Mouse (Mus musculus): ENCODE data around the gene Myo1b. TPM values are rescaled to one million over a fixed set of nuclear protein-coding genes. Genes with fewer than 3 reads are reported as not detected.

Gene Myo1b
- 72.4 and 77.0 TPM in 2 replicates for polyA plus RNA-seq (2015; fragmentation: Nextera tagmentation; extraction: Ambion mirVana)

DNA sequence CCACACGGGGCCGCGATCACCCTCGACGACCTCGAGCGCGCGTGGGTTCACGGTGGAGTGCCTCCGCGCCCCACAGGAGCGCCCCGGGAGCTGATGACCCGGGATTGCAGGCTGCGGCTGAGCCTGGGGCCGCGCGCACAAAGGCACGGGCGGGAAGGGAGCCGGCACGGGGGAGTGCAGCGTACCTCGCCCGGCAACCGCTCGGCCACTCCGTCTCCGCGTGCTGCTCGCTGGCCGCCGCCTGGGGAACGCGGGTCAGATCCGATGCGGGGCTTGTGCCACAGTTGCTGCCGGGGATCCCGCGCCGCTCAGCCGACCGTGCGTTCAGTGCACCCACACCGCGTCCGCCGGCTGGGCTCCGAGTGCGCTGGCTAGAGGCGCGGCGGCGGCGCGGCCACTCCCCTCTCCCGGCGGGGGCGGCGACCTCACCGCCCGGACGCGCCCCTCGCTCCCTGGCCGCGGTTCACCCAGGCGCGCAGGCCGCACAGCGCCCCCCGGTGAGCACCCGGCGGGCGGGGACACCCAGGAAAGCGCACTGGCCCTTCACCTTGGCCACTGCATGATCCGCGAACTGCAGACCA, at the start of gene Myo1b:
Gene Myo1b (minus strand): TSS at position 496 of the 581 bp plus-strand sequence.
- H3K27me3 ChIP-seq, result no peaks in the 10 kb centered on the region
- peak within 1 kb of the TSS; percentile 93 for H3K4me3 ChIP-seq (replicated peaks)
- H3K36me3 ChIP-seq, result 0 out of 2 replicates have a peak, but pooled peaks cover under 1% of the 10 kb centered on the region
- H3K27ac ChIP-seq, result peak within 1 kb of the TSS; percentile 96
- WGBS, result under 1% methylated on average over 61 of the region's 79 CpGs
- peak within 1 kb of the TSS; percentile 93 for H3K9ac ChIP-seq
- peaks cover 33% of the 10 kb centered on the region for H3K4me1 ChIP-seq
- no peaks in the 10 kb centered on the region for H3K9me3 ChIP-seq (replicated peaks)
- ATAC-seq (replicated peaks; ENCODE audit: low FRiP score), result peak; percentile 88
- H3K4me2 ChIP-seq, result peak within 1 kb of the TSS; percentile 75

- Histone ChIP-seq H3K4me2 (no peak overlapping the region), H3K4me1 (no peaks in the 10 kb centered on the region), H3K4me3 (replicated peaks) (no peak overlapping the region), H3K27me3 (no peaks in the 10 kb centered on the region), H3K9me3 (replicated peaks) (no peaks in the 10 kb centered on the region), H3K36me3 (no peaks in the 10 kb centered on the region), H3K9ac (no peak overlapping the region), H3K27ac (no peak overlapping the region)
- no peak for ATAC-seq (replicated peaks; ENCODE audit: low FRiP score)
- 90% methylated on average over 2 of the region's 2 CpGs for WGBS
These were observed 48.8 kb upstream of the Myo1b start for GRCm38 (mm10) chr1:51964647-51965046.

DNA sequence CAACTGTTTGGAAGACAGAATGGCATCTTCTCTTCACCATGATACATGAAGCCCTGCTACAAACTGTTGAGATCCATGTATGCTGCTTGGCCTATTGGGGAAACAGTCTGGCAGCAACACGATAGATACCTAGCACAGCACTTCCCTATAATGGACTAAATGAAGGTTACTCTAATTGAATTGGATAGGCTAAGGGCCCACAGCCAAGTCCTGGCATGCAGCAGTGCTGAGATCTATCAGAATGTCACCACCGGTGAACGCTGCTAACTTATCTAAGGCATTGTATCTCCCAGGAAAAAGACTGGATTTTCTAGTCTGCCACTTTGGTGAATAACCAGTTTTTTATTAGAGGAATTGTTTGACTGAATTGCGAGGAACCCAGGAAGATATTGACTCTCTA, 31.2 kb upstream of the Myo1b start:
- no peaks in the 10 kb centered on the region for H3K36me3 ChIP-seq
- no peak overlapping the region for H3K4me3 ChIP-seq (replicated peaks)
- no peaks in the 10 kb centered on the region for H3K27me3 ChIP-seq
- no peak overlapping the region for H3K4me2 ChIP-seq
- no peaks in the 10 kb centered on the region for H3K4me1 ChIP-seq
- no peaks in the 10 kb centered on the region for H3K9me3 ChIP-seq (replicated peaks)
- H3K9ac ChIP-seq, result no peak overlapping the region
- WGBS, result 83% methylated on average over 4 of the region's 4 CpGs
- ATAC-seq (replicated peaks; ENCODE audit: low FRiP score), result no peak
- no peak overlapping the region for H3K27ac ChIP-seq

GRCm38 (mm10) chr1:51944755-51945154, 28.9 kb upstream of the Myo1b start:
- Histone ChIP-seq H3K4me3 (replicated peaks) (no peak overlapping the region), H3K27me3 (no peaks in the 10 kb centered on the region), H3K4me1 (no peaks in the 10 kb centered on the region), H3K27ac (no peak overlapping the region), H3K9ac (no peak overlapping the region), H3K4me2 (no peak overlapping the region), H3K9me3 (replicated peaks) (no peaks in the 10 kb centered on the region), H3K36me3 (no peaks in the 10 kb centered on the region)
- ATAC-seq (replicated peaks; ENCODE audit: low FRiP score), result 0 out of 2 replicates have a peak, but pooled peaks have one; percentile 12
- WGBS, result 43% methylated on average over 5 of the region's 5 CpGs

DNA sequence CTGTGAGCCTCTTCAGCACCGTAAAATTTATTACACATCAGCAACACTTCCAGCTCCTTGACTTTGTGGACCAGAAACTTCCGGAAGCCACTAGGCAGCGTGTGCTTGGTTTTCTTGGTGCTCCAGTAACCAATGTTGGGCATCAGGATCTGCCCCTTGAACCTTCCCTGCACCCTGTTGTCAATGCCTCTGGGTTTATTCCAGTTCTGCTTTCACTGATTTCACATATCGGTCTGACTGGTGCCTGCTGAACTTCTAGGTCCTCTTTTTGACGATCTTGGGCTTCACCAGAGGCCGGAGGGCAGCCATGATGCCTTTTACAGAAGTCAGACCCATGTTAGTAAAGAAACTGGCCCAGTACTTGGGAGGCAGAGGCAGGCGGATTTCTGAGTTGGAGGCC, 22.5 kb upstream of the Myo1b start:
- no peak for ATAC-seq (replicated peaks; ENCODE audit: low FRiP score)
- Histone ChIP-seq H3K9me3 (replicated peaks) (no peaks in the 10 kb centered on the region), H3K4me3 (replicated peaks) (no peak overlapping the region), H3K4me2 (no peak overlapping the region), H3K9ac (no peak overlapping the region), H3K36me3 (no peaks in the 10 kb centered on the region), H3K4me1 (peaks cover 4% of the 10 kb centered on the region; the same call in 1 of the 2 replicates), H3K27me3 (no peaks in the 10 kb centered on the region), H3K27ac (no peak overlapping the region)
- WGBS, result 90% methylated on average over 7 of the region's 7 CpGs

- H3K4me1 ChIP-seq, result peaks cover 7% of the 10 kb centered on the region; the same call in 1 of the 2 replicates
- no peaks in the 10 kb centered on the region for H3K36me3 ChIP-seq
- H3K27me3 ChIP-seq, result no peaks in the 10 kb centered on the region
- H3K9ac ChIP-seq, result no peak overlapping the region
- WGBS, result 61% methylated on average over 2 of the region's 2 CpGs
- H3K4me3 ChIP-seq (replicated peaks), result no peak overlapping the region
- no peak overlapping the region for H3K27ac ChIP-seq
- no peak for ATAC-seq (replicated peaks; ENCODE audit: low FRiP score)
- no peaks in the 10 kb centered on the region for H3K9me3 ChIP-seq (replicated peaks)
- no peak overlapping the region for H3K4me2 ChIP-seq
These were observed 19.1 kb upstream of the Myo1b start for GRCm38 (mm10) chr1:51935006-51935405.

GRCm38 (mm10) chr1:51934176-51934924, 18.5 kb upstream of the Myo1b start:
- H3K4me1 ChIP-seq, result peaks cover 7% of the 10 kb centered on the region; the same call in 1 of the 2 replicates
- H3K9me3 ChIP-seq (replicated peaks), result no peaks in the 10 kb centered on the region
- no peak overlapping the region for H3K9ac ChIP-seq
- WGBS, result 80% methylated on average over 11 of the region's 11 CpGs
- H3K27ac ChIP-seq, result no peak overlapping the region
- no peaks in the 10 kb centered on the region for H3K36me3 ChIP-seq
- no peak for ATAC-seq (replicated peaks; ENCODE audit: low FRiP score)
- no peak overlapping the region for H3K4me2 ChIP-seq
- H3K4me3 ChIP-seq (replicated peaks), result no peak overlapping the region
- no peaks in the 10 kb centered on the region for H3K27me3 ChIP-seq

DNA sequence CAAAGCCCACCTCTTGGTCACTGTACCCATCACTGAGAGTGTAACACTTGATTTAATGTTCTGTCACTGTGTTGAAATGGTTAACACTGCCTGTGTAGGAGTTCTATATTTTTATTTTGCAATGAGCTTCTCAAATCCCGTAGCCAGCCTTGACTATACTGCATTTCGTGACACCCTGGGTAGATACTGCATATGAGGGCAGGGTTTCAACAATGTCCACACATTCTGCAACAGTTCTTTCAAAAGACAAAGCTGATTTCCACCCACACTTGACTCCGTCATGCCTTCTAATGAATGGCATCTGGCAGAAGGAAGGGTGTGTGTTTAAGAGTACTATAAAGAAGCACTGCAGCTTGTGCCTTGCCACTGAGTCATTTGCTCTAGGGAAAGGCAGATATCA, 17.0 kb upstream of the Myo1b start:
- WGBS, result 70% methylated on average over 3 of the region's 3 CpGs
- no peaks in the 10 kb centered on the region for H3K9me3 ChIP-seq (replicated peaks)
- no peaks in the 10 kb centered on the region for H3K36me3 ChIP-seq
- H3K27me3 ChIP-seq, result no peaks in the 10 kb centered on the region
- no peak overlapping the region for H3K27ac ChIP-seq
- peaks cover 7% of the 10 kb centered on the region; the same call in 1 of the 2 replicates for H3K4me1 ChIP-seq
- no peak overlapping the region for H3K4me3 ChIP-seq (replicated peaks)
- no peak for ATAC-seq (replicated peaks; ENCODE audit: low FRiP score)
- no peak overlapping the region for H3K9ac ChIP-seq
- no peak overlapping the region for H3K4me2 ChIP-seq

DNA sequence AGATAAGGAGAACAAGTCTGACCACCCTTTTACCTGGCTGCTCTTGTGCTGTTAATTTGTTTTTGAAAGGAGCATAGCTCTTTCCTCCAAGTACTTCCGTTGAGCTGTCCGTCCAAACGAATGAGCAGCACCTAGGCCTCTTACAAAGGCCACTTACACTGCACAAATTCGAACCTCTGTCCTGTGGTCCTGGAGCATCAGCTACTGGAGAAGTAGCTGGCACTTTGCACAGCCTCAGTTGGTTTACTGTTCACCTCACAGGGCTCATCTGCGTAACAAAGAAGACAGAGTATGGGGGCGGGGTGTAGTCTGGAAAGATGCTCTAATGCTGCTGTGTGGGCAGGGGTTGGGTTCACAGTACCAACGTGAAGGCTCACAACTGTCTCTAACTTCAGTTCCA, 15.7 kb upstream of the Myo1b start:
- Histone ChIP-seq H3K27ac (no peak overlapping the region), H3K9ac (no peak overlapping the region), H3K4me3 (replicated peaks) (no peak overlapping the region), H3K27me3 (no peaks in the 10 kb centered on the region), H3K36me3 (no peaks in the 10 kb centered on the region), H3K4me2 (no peak overlapping the region), H3K4me1 (peaks cover 7% of the 10 kb centered on the region; the same call in 1 of the 2 replicates), H3K9me3 (replicated peaks) (no peaks in the 10 kb centered on the region)
- ATAC-seq (replicated peaks; ENCODE audit: low FRiP score), result no peak
- WGBS, result 63% methylated on average over 7 of the region's 7 CpGs

DNA sequence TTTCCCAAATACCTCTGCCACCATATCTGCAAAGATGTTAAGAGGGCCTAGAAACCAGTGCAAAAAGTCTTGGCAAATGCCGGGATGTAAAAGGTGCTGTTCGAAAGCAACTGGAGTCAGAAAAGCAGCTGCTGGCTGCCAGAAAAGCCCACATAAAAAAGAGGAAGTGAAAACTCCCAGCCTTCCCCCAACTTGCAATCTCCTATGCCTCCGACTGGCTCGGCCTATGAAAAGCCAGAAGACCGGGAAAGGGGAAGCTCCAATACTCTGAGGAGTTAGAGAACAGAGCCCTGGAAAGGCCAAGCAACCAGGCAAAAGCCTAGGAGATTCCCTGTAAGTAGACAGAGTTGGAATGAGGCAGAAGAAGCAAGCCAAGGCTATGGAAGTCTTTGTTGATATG, 14.7 kb upstream of the Myo1b start:
- no peaks in the 10 kb centered on the region for H3K9me3 ChIP-seq (replicated peaks)
- 48% methylated on average over 5 of the region's 5 CpGs for WGBS
- no peak overlapping the region for H3K4me3 ChIP-seq (replicated peaks)
- no peak overlapping the region for H3K4me2 ChIP-seq
- H3K4me1 ChIP-seq, result peaks cover 7% of the 10 kb centered on the region; the same call in 1 of the 2 replicates
- no peaks in the 10 kb centered on the region for H3K27me3 ChIP-seq
- no peaks in the 10 kb centered on the region for H3K36me3 ChIP-seq
- no peak overlapping the region for H3K9ac ChIP-seq
- ATAC-seq (replicated peaks; ENCODE audit: low FRiP score), result no peak
- H3K27ac ChIP-seq, result no peak overlapping the region

- Histone ChIP-seq H3K36me3 (no peaks in the 10 kb centered on the region), H3K9me3 (replicated peaks) (no peaks in the 10 kb centered on the region), H3K27ac (no peak overlapping the region), H3K9ac (no peak overlapping the region), H3K27me3 (no peaks in the 10 kb centered on the region), H3K4me1 (peaks cover 3% of the 10 kb centered on the region; the same call in 1 of the 2 replicates), H3K4me3 (replicated peaks) (no peak overlapping the region), H3K4me2 (no peak overlapping the region)
- WGBS, result 42% methylated on average over 3 of the region's 3 CpGs
- no peak for ATAC-seq (replicated peaks; ENCODE audit: low FRiP score)
These were observed 13.7 kb upstream of the Myo1b start for GRCm38 (mm10) chr1:51929557-51929956.

DNA sequence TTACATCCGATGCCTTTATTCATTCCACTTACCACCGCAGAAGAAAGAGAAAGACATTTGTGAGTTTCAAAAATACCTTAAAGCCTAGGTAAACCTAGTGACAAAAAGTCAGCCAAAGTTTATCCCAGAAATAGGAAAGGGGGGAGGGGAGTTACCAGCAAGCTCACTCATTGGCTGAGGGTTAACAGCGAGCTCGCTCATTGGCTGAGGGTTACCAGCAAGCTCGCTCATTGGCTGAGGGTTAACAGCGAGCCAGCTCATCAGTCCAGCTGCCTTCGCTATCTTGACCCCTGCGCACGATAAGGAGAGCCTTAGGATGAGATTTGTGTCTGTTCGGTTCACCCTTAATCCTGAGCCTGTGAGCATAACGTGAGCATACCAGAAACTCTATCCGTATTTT, 6.9 kb upstream of the Myo1b start:
- no peak overlapping the region for H3K27ac ChIP-seq
- no peak overlapping the region for H3K4me3 ChIP-seq (replicated peaks)
- H3K4me1 ChIP-seq, result no peaks in the 10 kb centered on the region
- no peak overlapping the region for H3K9ac ChIP-seq
- H3K27me3 ChIP-seq, result no peaks in the 10 kb centered on the region
- 20% methylated on average over 12 of the region's 12 CpGs for WGBS
- peak; percentile 73; the same call in 1 of the 2 replicates for ATAC-seq (replicated peaks; ENCODE audit: low FRiP score)
- peak overlapping the region; percentile 31 for H3K4me2 ChIP-seq
- no peaks in the 10 kb centered on the region for H3K9me3 ChIP-seq (replicated peaks)
- H3K36me3 ChIP-seq, result no peaks in the 10 kb centered on the region
